In genomic region chr13:45442918-45443535, GRCm38 (mm10) we compare ENCODE assay signal across 9 mouse cellular contexts. TPM values are rescaled to one million over a fixed set of nuclear protein-coding genes. Genes with fewer than 3 reads are reported as not detected.
DNase-seq lines count a peak whose midpoint lies in the region; ATAC-seq lines count a peak whose summit lies in the region.
"Had no signal": no experiment of that assay in that cellular context is flagged by ENCODE, and none has a peak within 500 bp of the region (broad histone marks: within the 10 kb centered on the region; RNA-seq: fewer than 3 reads in every experiment).

No protein-coding gene starts in this region.

- WGBS in hindbrain, embryonic 14.5 days: 72% methylated on average over 8 of the region's 8 CpGs

- ATAC-seq in hindbrain, embryonic 14.5 days (ENCODE audit: low FRiP score): no peak

- H3K27ac ChIP-seq in hindbrain, embryonic 14.5 days: no peak overlapping the region
- H3K27ac ChIP-seq: midbrain, embryonic 12.5 days had no signal

- H3K4me1 ChIP-seq in hindbrain, embryonic 14.5 days (replicated peaks; ENCODE audit: control insufficient read depth, insufficient read depth, low read length): no peaks in the 10 kb centered on the region

- H3K4me3 ChIP-seq in hindbrain, embryonic 14.5 days (replicated peaks; ENCODE audit: low read length): no peak overlapping the region
- H3K4me3 ChIP-seq: midbrain, embryonic 12.5 days had no signal

- H3K9me3 ChIP-seq in hindbrain, embryonic 14.5 days (ENCODE audit: control insufficient read depth, low read length): no peaks in the 10 kb centered on the region
- H3K9me3 ChIP-seq: midbrain, embryonic 12.5 days had no signal

- H3K4me2 ChIP-seq in hindbrain, embryonic 14.5 days (replicated peaks): no peak overlapping the region
- H3K4me2 ChIP-seq: midbrain, embryonic 12.5 days had no signal

- no peak overlapping the region for H3K9ac ChIP-seq in hindbrain, embryonic 14.5 days
- H3K9ac ChIP-seq: midbrain, embryonic 12.5 days had no signal

- DNase-seq in kidney, adult 11 months: peak; percentile 35
- DNase-seq in kidney, adult 8-10 months: no peak
- peak; percentile 48 for DNase-seq in induced T-regulatory cell, adult 2 months (ENCODE audit: low read depth)
- peak; percentile 38 for DNase-seq in lung, postnatal 10 days
- DNase-seq in thymus, postnatal 14 days: peak; percentile 16
- DNase-seq in ovary, postnatal 14 days (ENCODE audit: low spot score): no peak
- DNase-seq in hindbrain, embryonic 14.5 days (ENCODE audit: low spot score): no peak
- no peak for DNase-seq in urinary bladder, postnatal 10 days (ENCODE audit: low spot score)

- H3K36me3 ChIP-seq in hindbrain, embryonic 14.5 days (replicated peaks; ENCODE audit: control insufficient read depth, insufficient read depth): no peaks in the 10 kb centered on the region
- H3K36me3 ChIP-seq: midbrain, embryonic 12.5 days had no signal

- H3K27me3 ChIP-seq in hindbrain, embryonic 14.5 days (ENCODE audit: control insufficient read depth, insufficient read depth, low read length): no peaks in the 10 kb centered on the region

RNA-seq across cellular contexts. Expression of gene Mylip, which starts 53.5 kb away (rescaled TPM):
- 4.8 and 5.2 TPM in 2 replicates for polyA plus RNA-seq in hindbrain, embryonic 14.5 days (2014; fragmentation: Nextera tagmentation; extraction: Ambion mirVana)

Comparison
In these comparisons a context has a peak if more than half of its experiments do, and no peak if none do; other contexts are left out.
1. DNase-seq: peak in kidney, adult 11 months (single experiment), induced T-regulatory cell, adult 2 months (single experiment), lung, postnatal 10 days (single experiment) and thymus, postnatal 14 days (single experiment); none in kidney, adult 8-10 months (0 of 2), ovary, postnatal 14 days (single experiment), hindbrain, embryonic 14.5 days (single experiment) and urinary bladder, postnatal 10 days (single experiment).